Mouse (Mus musculus): ENCODE results near the gene Ormdl3. TPM values are rescaled to one million over a fixed set of nuclear protein-coding genes. Genes with fewer than 3 reads are reported as not detected.

Ormdl3 gene
- polyA plus RNA-seq, 1 experiment: 192 TPM

DNA sequence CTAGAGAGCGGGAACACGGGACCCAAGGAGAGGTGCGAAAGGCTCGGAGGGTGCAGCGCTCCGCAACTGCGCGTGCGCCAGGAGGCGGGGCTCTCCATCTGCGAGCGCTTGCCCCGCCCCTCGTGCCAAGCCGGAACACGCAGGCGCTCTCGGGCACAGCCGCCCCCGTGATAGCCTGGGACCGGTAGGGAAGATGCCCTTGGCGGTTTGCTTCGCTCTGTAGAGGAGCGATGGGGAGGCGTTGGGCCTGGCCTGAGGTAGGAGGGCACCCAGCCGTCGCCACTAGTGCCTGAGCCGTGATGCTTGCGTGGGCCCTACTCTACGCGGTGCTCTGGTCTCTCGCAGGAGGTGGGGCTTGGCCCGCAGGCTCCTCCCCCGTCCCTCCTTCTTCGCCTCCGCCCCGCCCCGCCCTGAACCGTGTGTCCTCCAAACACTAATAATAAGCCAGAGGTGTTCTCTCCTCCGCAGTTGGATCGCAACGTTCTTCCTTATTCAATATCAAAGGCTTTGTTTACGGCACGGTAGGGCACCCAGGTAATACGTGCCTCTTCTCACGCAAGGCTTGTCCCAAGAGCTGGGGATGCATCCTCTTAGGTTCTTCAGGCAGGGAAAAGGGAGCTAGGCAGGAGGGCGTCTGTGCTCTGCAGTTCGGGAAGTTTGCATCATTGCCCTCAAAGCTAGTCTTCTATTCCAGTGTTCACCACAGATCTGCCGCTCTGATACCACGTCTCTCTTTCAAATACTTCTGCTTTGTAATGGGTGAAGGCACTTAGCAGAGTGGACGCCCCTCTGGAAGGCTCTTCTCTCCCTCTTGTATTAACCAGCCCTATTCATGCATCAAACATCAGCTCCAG is 36.0 kb downstream of the Ormdl3 start, which contains the start of gene Zpbp2:
TSS of gene Zpbp2 (plus strand) at position 123 of the 854 bp plus-strand sequence.
- DNase-seq (ENCODE audit: low read depth): no peak

DNA sequence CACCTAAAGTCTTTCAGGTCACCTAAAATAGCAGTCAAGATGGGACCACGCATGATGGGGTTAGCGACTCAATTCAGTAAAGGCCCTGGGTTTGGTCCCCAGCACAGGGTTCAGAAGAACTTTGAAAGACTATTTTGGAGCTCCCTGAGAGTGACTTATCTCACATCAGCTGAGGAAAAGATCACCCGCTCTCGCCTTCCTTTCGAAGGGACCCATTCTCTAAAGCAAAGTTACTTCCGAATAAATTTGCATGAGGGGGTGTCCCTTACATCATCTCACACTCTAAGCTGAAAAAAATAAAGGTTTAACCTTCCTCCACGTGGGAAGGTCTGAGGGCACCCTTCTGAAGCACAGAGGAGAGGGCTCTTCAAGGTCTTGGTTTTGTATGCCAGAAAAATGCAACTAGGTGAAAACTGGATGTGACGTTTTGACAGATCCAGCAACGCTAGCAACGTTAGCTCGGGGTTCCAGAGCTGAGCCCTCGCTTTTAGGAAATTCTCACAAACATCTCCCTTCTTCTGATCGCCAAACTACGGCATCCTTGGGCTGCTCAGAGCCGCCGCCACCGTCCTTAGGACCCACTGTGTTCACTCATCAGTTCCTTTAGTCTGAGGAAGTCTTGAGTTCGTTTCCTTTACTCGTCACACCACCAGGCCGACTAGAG is 36.7 kb downstream of the Ormdl3 start:
- no peak for DNase-seq (ENCODE audit: low read depth)

DNA sequence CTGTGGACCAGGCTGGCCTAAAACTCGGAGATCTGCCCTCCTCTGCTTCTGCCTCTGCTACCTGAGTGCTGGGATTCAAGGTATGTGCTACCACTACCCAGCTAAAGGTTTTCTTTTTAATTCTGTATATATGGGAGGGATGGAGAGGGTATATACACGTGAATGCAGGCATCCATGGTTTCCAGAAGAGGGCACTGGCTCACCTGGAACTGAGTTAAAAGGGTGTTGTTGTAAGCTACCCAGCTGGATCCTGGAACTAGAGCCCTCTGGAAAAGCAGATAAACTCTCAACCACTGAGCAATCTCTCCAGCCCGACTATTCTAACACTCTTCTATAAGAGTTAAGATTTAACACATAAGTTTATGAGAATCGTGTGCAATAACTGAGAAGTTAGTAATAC is 37.8 kb downstream of the Ormdl3 start:
- no peak for DNase-seq (ENCODE audit: low read depth)

DNA sequence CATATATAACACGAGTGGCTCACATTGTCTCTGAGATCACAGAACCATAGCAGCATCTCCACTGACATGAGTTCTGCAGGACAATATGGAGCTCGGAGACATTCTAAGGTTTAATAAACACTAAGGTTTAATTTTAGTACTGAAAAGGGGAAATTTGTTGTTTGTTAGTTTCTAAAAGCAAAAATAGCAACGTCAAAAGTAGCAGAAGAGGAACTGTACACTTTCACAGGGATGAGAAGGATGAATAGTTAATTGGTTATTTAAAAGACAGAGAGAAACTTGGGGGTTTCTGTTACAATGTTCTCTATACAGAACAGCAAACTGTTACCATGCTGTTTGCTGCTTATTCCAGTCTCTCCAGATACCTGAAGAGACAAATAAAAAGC is 39.9 kb downstream of the Ormdl3 start:
- DNase-seq (ENCODE audit: low read depth): no peak

DNA sequence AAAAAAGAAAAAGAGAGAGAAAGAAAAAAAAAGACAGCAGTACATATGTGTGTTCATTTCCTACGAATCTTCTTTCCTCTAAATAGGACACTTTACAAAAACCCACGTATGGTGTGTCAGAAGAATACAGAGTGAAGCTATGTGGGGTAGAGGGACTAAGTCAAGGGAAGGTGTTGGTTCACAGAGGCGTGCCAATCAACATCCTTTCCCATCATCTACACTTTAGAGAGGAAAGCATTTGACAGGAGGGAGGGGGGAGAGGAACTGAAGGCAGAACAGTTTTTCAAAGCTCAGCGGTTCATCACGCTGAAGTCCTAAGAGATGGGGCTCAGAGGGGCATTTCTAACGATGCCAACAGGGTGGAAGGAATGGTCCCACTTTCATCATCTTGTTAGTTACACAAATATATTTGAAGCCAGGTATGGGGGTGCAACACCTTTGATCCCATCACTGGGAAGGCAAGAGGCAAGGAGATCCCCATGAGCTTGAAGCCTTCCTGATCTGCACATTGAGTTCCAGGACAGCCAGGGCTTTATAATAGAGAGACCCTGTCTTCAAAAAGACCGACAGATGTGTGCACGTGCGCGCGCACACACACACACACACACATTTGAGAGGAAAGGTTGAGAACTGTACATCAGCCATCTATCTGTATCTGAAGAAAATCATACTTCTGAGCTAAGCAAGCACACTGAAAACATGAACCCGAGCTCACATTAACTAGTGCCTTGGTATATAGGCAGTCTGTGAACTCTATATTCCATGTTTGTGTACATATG is 40.5 kb downstream of the Ormdl3 start:
- DNase-seq (ENCODE audit: low read depth): no peak

DNA sequence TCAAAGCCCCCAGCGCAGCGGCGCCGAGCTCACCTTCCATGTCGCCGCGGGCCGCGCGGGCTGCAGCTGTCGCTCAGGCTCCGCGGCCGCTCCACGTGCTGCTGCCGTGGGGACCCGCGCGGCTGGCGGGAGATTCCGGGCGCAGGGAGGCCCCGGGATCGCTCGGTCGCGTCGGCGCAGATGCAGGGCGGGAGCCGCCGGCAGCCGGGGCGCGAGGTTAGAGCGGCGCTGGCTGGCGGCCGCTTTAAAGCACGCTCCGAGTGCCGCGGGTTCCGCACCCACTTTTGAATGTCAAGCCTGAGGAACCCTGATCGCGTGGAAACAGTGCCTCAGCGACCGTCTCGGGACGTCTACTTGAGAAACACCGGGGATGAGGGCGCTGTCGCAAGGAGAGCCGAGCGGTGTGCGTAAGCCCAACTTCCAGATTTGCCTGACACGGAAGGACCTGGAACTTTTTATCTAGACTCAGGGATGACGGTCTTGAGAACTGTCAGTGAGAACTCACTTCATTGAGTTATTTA is 41.4 kb downstream of the Ormdl3 start, which contains the start of gene Ikzf3:
TSS of gene Ikzf3 (minus strand) at position 321 of the 521 bp plus-strand sequence.
- no peak for DNase-seq (ENCODE audit: low read depth)

DNA sequence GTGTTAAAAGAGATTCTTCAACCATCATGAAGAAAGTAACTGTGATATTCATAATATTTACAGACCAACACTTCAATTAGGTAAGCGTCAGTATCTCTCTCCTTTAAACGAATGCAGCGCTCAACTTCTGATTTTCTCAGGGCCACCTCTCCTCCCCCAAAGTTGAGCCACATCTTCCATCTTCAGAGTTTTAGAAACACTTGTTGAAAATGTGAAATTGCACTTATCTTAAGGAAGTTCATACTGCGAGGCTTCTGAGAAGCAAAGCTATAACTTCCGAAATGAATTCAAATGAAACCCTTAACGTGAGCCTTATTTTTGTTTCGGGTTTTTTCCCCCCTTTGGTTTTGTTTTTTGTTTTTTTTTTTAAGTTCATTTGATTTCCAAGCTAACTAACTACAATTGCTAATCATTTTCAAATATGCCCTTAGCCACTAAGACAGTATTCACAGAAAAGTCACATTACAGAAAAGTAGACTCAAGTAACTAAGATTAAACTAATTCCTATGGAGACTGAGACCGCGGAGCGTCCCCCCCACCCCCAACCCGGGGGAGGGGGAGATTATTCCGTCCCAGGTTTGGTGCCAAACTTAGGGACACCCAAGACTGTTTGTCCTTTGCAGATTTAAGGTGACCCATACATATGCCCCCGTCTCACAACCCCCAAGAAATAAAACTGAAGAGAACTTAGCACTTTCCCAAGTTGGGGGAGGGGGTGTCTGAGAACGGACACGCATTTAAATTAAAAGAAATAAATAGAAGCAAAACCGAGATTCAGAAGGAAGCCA is 42.1 kb downstream of the Ormdl3 start:
- DNase-seq (ENCODE audit: low read depth): no peak

DNA sequence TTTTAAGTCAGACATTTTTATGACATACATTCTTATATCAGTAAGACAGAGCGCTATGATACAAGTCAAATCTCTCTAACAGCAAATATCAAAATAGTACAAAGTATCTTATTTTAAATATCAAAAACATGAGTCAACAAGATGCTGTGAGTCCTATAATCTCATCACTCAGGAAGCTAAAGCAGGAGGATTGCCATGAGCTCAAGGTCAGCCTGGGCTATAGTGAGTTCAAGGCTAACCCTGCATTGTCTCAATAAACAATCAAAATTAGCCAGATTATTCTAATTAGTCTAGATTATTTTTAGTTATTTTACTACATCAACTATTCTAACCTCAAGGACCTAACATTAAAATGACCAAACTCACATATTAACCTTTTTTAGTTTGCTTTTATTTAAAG is 43.8 kb downstream of the Ormdl3 start:
- no peak for DNase-seq (ENCODE audit: low read depth)

DNA sequence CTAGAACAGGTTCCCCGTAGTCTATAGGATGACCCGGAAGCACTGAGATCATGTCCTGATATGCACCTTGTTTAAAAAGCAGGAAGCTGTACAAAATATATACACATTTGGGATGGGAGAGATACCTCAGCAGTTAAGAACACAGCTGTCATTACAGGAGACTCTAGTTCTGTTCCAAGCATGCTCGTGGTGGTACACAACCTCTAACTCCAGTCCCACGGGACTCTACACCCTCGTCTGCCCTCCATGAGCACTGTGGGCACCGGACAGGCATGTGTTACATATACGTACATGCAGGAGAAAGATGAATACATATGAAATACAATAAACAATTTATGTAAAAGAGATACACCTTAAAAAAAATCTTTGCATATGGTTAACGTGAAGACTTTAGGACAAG is 44.6 kb downstream of the Ormdl3 start:
- DNase-seq (ENCODE audit: low read depth): no peak

DNA sequence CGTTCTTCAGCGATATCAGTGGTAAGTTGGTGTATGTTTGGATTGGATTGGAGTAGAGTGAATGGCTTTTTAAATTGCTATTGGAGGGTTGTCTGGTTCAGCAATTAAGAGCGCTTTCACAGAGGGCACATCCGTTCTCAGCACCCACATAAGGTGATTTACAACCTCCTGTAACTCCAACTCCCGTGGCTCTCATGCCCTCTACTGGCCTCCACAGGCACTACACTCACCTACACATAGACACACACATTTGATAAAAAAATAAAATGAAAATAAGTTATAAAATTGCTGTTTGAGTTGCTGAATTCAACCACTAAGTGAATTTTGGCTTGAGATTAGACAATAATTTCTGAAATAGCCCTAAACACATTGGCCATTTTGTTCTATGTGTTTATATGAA is 46.8 kb downstream of the Ormdl3 start:
- no peak for DNase-seq (ENCODE audit: low read depth)

DNA sequence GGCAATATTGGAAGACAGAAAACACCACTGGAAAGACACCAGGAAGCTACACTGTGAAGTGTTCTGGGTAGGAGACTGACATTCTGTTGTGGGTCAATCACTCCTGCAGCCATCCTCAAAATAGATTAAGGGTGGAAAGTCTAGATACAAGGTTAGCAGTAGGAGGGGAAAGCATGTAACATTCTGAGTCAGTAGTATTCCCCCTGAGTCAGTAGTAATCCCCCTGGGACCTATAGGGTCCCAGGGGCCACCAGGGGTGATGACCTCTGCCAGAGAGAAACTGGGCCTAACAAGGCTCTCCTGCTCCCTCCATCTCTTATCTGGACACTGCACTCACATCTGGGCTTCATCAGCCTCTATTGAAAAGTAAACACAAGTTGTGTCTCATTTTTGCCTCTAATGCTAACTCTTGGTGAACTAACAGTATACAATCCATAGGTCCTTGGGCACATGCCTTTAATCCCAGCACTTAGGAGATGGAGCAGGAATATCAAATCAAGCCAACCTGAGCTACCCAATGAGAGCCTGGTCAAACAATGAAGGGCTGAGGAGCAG is 49.6 kb downstream of the Ormdl3 start:
- no peak for DNase-seq (ENCODE audit: low read depth)

Other genes with a start within 250 kb of the Ormdl3 start
- gene Ppp1r1b, start 239.0 kb downstream of the Ormdl3 start, polyA plus RNA-seq (2012; rRNA removed): 10.1 and 15.0 TPM in 2 replicates
- gene Stard3, start 229.0 kb downstream of the Ormdl3 start, polyA plus RNA-seq (2012; rRNA removed): 61.2 and 80.9 TPM in 2 replicates
- gene Tcap, start 203.6 kb downstream of the Ormdl3 start, polyA plus RNA-seq (2012; rRNA removed): 0.85 and 2.9 TPM in 2 replicates
- 7.5 and 32.4 TPM in 2 replicates for gene Pnmt, start 200.9 kb downstream of the Ormdl3 start, polyA plus RNA-seq (2012; rRNA removed)
- 29.5 and 30.4 TPM in 2 replicates for gene Pgap3, start 186.9 kb downstream of the Ormdl3 start, polyA plus RNA-seq (2012; rRNA removed)
- gene Erbb2, start 174.9 kb downstream of the Ormdl3 start, polyA plus RNA-seq (2012; rRNA removed): 33.8 and 35.3 TPM in 2 replicates
- 217 and 228 TPM in 2 replicates for gene Mien1, start 148.4 kb downstream of the Ormdl3 start, polyA plus RNA-seq (2012; rRNA removed)
- 54.7 and 54.8 TPM in 2 replicates for gene Grb7, start 141.0 kb downstream of the Ormdl3 start, polyA plus RNA-seq (2012; rRNA removed)
- 0.82 and 0.98 TPM in 2 replicates for gene Ikzf3, start 41.3 kb downstream of the Ormdl3 start, polyA plus RNA-seq (2012; rRNA removed)
- 0.47 and 1.1 TPM in 2 replicates for gene Zpbp2, start 36.3 kb downstream of the Ormdl3 start, polyA plus RNA-seq (2012; rRNA removed)
- gene Lrrc3c, start 10.9 kb upstream of the Ormdl3 start, polyA plus RNA-seq (2012; rRNA removed): not detected in 2 replicates
- not detected in 2 replicates for gene Gm12355, start 38.3 kb upstream of the Ormdl3 start, polyA plus RNA-seq (2012; rRNA removed)
- gene Gsdma3, start 39.0 kb upstream of the Ormdl3 start, polyA plus RNA-seq (2012; rRNA removed): not detected in 2 replicates
- gene Gsdma2, start 59.4 kb upstream of the Ormdl3 start, polyA plus RNA-seq (2012; rRNA removed): not detected in 2 replicates
- gene Gsdma, start 77.0 kb upstream of the Ormdl3 start, polyA plus RNA-seq (2012; rRNA removed): 0.05 and 0.09 TPM in 2 replicates
- gene Psmd3, start 95.2 kb upstream of the Ormdl3 start, polyA plus RNA-seq (2012; rRNA removed): 184 and 186 TPM in 2 replicates
- 1.1 and 2.8 TPM in 2 replicates for gene Csf3, start 113.9 kb upstream of the Ormdl3 start, polyA plus RNA-seq (2012; rRNA removed)
- 77.3 and 78.0 TPM in 2 replicates for gene Med24, start 142.1 kb upstream of the Ormdl3 start, polyA plus RNA-seq (2012; rRNA removed)
- 73.1 and 89.0 TPM in 2 replicates for gene Thra, start 153.3 kb upstream of the Ormdl3 start, polyA plus RNA-seq (2012; rRNA removed)
- gene Nr1d1, start 188.0 kb upstream of the Ormdl3 start, polyA plus RNA-seq (2012; rRNA removed): 76.6 and 109 TPM in 2 replicates
- gene Msl1, start 208.1 kb upstream of the Ormdl3 start, polyA plus RNA-seq (2012; rRNA removed): 25.4 and 37.2 TPM in 2 replicates
- 22.5 and 22.8 TPM in 2 replicates for gene Casc3, start 217.5 kb upstream of the Ormdl3 start, polyA plus RNA-seq (2012; rRNA removed)
- gene Rapgefl1, start 249.4 kb upstream of the Ormdl3 start, polyA plus RNA-seq (2012; rRNA removed): 4.0 and 4.9 TPM in 2 replicates